Mouse (Mus musculus) C2C12 (cell line): Measurements from ENCODE around the gene Pold1.

Source experiments
- CEBPB ChIP-seq: IDR thresholded peaks from one replicate; pipeline ENCODE4 v1.6.1; 2011; ENCODE audit warnings: low read depth, mild to moderate bottlenecking, control low read depth, moderate library complexity
- CTCF ChIP-seq: IDR thresholded peaks from one replicate; pipeline ENCODE4 v1.5.1; 2011; ENCODE audit not compliant: control insufficient read depth, insufficient read depth, insufficient read length
- FOSL1 ChIP-seq: IDR thresholded peaks from one replicate; pipeline ENCODE4 v1.8.0; 2011; ENCODE audit warnings: mild to moderate bottlenecking, low read length; ENCODE audit not compliant: poor library complexity, insufficient read depth, severe bottlenecking
- MAX ChIP-seq: IDR thresholded peaks from one replicate; pipeline ENCODE4 v1.6.1; 2011; ENCODE audit warnings: mild to moderate bottlenecking, control low read depth
- MYOD1 ChIP-seq: IDR thresholded peaks from one replicate; pipeline ENCODE4 v1.6.1; 2011; ENCODE audit warnings: low read depth; ENCODE audit not compliant: control insufficient read depth, insufficient read length
- USF1 ChIP-seq: IDR thresholded peaks from one replicate; pipeline ENCODE4 v1.6.1; 2011; ENCODE audit warnings: low read depth, mild to moderate bottlenecking, control low read depth, moderate library complexity

DNA sequence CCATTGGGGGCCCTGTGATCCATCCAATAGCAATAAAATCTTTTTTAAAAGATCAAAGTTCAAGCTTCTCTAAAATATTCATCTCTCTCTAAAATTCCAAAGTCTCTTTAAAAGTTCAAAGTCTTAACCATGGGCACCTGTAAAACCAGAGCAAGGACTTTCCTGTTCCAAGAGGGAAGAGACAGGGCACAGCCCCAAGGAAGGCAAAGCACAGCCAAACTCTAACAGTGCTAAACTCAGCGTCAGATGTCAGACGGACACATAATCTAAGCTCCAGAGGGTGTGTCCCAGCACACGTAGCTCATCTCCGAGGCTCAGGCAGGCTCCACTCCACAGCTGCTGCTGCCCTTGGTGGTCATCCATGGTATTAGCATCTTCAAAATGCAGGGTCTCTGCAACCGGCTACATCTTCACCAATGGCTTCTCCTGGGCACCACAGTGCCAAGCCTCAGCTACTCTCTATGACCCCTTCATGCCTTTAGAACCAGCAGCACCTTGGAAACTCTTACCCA is 27.7 kb upstream of the Pold1 start:
- no peak for TF ChIP-seq CTCF
- TF ChIP-seq MAX, result no peak
- no peak for TF ChIP-seq USF1
- no peak for TF ChIP-seq FOSL1
- no peak for TF ChIP-seq MYOD1
- TF ChIP-seq CEBPB, result no peak
